Mouse (Mus musculus) retina, embryonic 14.5 days (tissue): Measurements from ENCODE around the gene Fbln1.
A peak's percentile ranks its signal among the peaks of the same experiment; 100 is the strongest.

Source experiments
- DNase-seq: peaks from one replicate; pipeline ENCODE4 v3.0.0-alpha.2; 2015; ENCODE audit warnings: low spot score

The Fbln1 gene

GRCm38 (mm10) chr15:85207081-85207480, 1.3 kb downstream of the Fbln1 start:
- DNase-seq = no peak

DNA sequence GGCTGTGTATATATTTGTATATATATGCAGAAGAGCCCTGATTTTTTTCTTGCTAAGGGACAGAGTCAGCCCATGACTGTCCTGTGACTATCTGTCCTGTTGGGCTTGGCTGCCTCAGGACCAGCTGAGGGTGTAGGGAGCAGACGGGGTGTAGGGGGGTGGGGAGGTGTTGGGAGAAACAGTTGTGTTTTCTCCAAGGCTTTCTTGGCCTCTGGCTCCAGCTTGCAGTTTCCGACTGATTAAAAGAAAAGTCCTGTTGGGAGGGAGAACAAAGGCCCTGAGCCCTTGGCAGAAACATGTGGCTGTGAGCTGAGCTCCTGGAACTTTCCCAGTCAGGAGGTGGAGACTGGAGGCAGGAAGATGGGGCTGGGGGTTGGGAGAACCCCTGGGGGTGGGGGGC, 2.0 kb downstream of the Fbln1 start:
- no peak for DNase-seq

DNA sequence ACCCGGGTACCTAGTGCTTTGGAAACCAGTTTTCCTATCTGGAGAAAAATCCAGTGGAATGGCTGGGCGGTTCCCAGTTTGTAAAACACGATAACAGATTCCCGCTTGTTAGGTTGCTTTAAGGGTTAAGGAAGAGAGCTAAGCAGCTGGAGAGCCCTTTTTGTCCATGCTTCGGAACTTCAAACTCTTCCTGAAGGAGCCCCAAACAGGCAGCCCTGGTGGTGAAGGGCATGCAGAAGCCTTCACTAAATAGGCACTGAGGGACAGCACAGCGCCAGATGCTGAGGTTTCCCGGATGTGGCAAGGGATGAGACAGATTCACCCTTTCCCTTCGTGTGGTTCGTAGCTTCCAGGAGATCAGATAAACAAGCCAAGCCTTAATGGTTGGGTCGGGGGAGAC, 2.6 kb downstream of the Fbln1 start:
- no peak for DNase-seq

DNA sequence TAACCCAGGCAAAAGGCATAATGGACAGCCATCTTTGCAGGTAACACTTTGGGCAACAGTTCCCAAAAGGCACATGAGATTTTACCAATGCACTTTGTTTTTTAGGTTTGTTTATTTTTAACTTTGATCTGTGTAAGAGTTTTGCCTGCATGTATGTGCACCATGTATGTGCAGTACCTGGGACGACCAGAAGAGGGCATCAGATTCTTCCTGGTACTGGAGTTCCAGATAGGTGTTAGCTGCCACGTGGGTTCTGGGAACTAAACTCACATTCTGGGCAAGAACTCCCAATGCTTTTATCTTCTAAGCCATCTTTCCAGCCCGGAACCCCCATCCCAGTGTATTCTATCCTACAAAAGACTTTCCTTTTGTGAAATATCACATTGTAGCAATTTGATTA, 3.6 kb downstream of the Fbln1 start:
- DNase-seq = no peak

GRCm38 (mm10) chr15:85210686-85211085, 4.9 kb downstream of the Fbln1 start:
- DNase-seq = no peak

DNA sequence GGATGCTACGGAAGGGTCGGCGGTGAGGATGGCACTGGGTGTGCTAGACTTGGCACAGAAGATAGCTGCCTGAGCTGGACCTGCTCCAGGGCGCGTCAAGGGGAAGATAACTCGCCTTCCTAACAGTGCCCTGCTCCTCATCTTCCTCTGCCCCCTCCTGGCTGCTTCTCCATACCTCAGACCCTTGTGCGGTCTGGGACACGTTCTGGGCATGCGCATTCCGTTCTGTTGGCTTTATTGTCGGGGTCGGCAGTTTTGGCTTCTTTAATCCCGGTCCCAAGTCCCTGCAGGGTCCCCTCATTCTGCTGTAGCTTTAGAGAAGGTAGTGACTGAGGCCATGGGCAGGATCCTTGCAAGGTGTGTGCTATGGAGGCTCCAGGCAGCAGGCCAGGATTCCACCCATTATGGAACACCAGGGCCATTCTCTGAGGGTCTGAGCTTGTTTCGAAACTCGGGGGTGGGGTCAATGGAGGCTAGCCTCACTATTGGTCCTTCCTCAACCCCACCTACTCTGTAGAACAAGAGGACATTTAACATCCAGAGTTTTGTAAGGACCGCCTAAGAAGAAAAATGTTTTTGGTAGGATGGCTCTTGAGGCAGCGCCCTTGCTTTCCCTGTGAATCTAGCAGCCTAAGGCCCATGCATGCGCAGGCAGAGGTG, 5.5 kb downstream of the Fbln1 start:
- DNase-seq = no peak

DNA sequence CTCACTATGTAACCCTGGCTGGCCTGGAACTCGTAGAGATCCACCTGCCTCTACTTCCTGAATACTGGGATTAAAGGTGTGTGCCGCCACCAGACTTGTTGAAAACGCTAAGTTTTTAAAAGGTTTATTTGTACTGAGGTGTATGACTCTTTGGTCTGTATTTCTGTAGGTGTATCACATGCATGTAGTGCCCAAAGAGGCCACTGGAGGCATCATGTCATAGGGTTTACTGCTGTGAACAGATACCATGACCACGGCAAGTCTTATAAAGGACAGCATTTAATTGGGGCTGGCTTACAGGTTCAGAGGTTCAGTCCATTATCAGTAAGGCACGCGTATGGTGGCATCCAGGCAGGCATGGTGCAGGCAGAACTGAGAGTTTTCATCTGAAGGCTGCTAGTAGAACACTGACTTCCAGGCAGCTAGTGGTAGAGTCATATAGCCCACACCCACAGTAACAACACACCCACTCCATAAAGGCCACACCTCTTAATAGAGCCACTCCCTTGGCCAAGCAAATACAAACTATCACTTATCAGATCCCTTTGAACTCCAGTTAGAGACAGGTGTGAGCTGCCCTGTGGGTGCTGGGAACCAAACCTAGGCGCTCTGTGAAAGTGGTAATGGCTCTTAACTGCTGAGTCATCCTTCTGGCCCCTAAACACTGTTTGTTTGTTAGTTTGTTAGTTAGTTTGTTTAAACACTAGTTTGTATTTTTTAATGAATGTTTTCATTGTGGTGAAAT, 10.5 kb downstream of the Fbln1 start:
- DNase-seq = no peak

DNA sequence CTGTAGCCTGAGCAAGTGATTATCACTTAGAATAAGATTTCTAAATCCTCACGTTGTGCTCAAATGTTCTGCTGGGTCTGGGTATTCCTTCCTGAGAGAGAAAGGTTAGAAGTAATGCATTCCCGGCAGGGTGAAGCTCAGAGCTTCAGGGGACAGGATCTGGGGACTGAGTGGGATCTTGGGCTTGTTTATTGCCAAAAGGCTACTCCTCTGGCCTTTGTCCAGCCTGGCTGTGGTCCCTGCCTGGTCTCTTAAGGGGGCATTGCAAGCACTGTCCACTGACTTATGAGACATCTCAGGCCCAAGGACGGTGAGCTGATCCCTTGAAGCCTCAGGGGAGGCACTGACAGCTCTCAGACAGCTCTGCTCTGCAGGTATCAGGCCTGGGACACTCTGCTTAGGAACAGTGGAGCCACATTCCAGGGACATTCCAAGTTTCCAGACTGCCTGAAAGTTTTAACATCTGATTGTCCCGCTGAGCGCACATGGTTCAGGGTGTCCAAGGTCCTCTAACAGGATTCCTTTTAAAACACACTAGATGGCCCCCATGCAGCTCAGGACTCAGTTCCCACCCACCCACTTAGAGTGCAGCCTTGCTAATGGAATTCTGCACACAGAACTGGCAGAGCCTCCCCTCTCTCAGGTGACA, 13.0 kb downstream of the Fbln1 start:
- DNase-seq = no peak

- no peak for DNase-seq
These were observed 14.6 kb downstream of the Fbln1 start for GRCm38 (mm10) chr15:85220371-85220770.

- DNase-seq = no peak
These were observed 15.5 kb downstream of the Fbln1 start for GRCm38 (mm10) chr15:85221115-85221854.

- no peak for DNase-seq
These were observed 19.9 kb downstream of the Fbln1 start for GRCm38 (mm10) chr15:85225693-85226092.

DNA sequence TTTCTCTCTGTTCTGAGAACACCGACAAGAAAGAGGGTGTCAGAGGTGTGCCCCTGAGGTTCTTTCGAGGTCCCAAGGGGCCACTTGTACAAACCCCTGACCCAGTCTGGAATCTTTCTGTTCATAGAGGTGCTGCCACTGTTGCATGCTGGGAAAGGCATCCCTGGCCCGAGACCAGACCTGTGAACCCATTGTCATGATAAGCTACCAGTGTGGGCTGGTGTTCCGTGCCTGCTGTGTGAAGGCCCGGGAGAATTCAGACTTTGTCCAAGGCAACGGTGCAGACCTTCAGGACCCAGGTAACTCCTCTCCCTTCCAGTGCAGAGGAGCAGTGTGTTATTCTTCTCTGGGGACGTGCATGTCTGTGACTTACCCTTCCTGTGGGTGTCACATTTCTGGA, 21.1 kb downstream of the Fbln1 start:
- DNase-seq = no peak

GRCm38 (mm10) chr15:85228568-85228967, 22.8 kb downstream of the Fbln1 start:
- DNase-seq = no peak

DNA sequence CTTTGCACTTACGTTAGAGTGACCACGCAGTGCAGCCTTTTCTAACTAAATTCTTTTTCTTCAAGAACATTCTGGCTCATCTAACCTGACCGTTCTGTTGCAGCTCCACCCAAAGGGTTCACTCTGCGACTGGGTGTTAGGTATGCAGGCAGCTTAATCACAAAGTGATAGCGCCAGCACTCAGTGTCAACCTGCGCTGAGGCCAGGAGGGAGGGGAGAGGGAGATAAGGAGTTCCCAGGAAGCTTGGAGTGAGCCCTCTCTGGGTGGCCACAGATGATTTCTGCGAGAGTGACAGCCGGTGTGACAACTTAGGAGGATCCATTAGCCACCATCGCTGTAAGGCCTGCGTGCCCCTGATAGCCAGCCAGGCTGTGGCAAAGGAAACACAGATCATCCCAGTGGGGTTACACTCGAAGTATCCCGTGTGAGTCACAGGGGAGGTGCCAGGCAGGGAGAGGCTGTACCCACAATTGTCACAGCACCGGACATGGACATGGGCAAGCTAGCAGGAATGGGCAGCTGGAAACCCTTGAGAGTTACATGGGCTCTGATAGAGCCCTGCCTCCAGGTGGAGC, 24.3 kb downstream of the Fbln1 start:
- DNase-seq = no peak

GRCm38 (mm10) chr15:85230613-85231012, 24.9 kb downstream of the Fbln1 start:
- no peak for DNase-seq

DNA sequence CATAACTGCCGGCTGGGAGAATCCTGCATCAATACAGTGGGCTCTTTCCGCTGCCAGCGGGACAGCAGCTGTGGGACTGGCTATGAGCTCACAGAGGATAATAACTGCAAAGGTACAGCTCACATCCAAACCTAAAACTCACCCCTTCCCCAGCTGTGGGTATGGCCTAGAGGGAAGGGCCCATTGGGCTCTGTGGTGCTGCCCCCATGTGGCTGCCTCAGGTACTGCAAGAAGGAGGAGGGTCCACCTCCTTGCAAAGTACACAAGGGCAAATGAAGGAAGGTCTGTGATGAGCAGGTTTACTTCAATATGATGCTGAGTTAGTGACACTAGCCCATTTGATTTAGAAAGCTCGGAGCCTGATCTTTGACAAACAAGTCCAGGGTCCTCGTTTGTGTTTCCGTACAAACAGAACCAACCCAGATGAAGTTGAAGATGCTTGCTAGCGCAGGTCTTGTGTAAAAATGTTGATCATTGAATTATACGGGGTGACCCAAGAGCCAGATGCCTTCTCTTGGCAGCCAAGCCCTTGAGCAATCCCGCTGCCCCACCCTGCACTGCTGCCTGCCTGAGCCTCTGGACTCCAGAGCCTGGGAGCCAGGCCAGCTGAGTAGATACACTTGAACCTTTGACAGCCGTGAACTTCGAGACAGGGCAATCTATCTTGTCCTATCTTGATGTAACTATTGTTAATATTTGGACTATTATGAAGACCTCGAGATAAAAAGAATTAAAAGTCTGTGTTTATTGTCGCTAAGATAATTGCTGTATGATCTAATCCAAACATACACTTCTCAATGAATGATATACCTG, 25.9 kb downstream of the Fbln1 start:
- peak; percentile 79 for DNase-seq

- DNase-seq = no peak
These were observed 26.4 kb downstream of the Fbln1 start for GRCm38 (mm10) chr15:85232256-85232535.

DNA sequence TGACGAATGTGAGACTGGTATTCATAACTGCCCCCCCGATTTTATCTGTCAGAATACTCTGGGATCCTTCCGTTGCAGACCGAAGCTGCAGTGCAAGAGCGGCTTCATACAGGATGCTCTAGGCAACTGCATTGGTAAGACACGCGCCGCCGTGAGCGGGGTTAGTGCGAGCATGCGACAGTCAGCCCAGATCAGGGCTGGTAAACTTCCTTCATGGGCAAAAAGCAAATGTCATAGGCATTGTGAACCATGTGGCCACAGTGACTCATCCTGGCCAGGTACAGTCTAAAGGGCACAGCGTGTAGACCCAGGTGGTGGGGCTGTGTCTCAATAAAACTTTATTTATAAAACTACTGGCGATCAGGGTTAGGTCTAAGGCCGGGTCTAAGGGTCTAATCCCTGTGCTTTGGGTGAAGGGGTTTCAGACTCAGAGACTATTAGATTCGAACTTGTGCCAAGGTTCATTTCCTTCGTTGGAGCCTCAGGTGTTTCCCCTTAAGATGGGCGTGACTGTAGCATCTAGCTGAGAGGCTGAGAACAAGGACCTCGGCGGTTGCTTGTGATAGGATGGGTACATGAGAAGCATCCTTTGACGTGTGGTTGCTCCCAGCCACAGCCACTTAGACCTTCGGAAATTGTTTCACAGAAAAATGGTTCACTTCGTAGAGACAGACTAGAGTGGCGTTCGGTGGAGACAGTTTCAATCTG, 26.9 kb downstream of the Fbln1 start:
- no peak for DNase-seq

DNA sequence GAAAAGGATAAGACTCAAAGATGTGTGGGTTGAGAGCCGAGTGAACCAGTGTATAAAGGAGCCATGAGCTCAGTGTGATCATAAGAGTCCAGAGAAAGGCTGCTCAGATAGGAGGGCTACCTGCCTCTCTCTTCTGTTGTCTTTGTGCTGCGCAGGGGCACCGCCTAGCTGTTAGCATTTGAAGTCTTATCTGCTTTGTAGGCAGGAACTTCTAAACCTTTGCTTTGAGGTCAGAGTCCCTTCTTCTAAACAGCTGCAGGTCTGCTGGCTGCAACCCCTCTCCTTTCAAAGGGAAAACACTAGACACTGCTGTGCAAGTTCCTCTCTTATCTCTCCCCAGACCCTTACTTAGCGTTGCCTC, 27.5 kb downstream of the Fbln1 start:
- no peak for DNase-seq

GRCm38 (mm10) chr15:85233690-85234089, 27.9 kb downstream of the Fbln1 start:
- no peak for DNase-seq
